8 mouse cellular contexts compared by ENCODE assay signal in genomic region chr6:113047016-113047746, GRCm38 (mm10). TPM values are rescaled to one million over a fixed set of nuclear protein-coding genes. Genes with fewer than 3 reads are reported as not detected.
DNase-seq lines count a peak whose midpoint lies in the region; ATAC-seq lines count a peak whose summit lies in the region.

No protein-coding gene starts in this region.

- no peaks in the 10 kb centered on the region; the same call in 1 of the 2 replicates for H3K4me1 ChIP-seq in forebrain, embryonic 11.5 days (replicated peaks; ENCODE audit: control insufficient read depth, insufficient read depth, low read length)

- H3K27me3 ChIP-seq in forebrain, embryonic 11.5 days (ENCODE audit: control insufficient read depth, insufficient read depth, low read length), result no peaks in the 10 kb centered on the region
- no peaks in the 10 kb centered on the region for H3K27me3 ChIP-seq in splenic B cell, adult 2 months (ENCODE audit: control insufficient read depth, insufficient read depth, low read length, poor library complexity, severe bottlenecking)

- intact Hi-C loops in left cerebral cortex, postnatal 10 days (cut with DNase I), result no loop called here

- no peak overlapping the region for H3K27ac ChIP-seq in forebrain, embryonic 11.5 days (ENCODE audit: low read depth, low read length)

- peak; percentile 4 to 7 for DNase-seq in cerebellum, postnatal 10 days
- DNase-seq in cerebellum, adult 8-10 months, result no peak
- DNase-seq in CD4-positive helper T cell, adult 2 months (ENCODE audit: low read depth, low spot score), result peak; percentile 76
- DNase-seq in forebrain, embryonic 11.5 days (ENCODE audit: low spot score), result no peak
- DNase-seq in liver, result peak; percentile 32
- peak; percentile 72 for DNase-seq in splenic B cell, adult 2 months (ENCODE audit: low read depth, low spot score)
- DNase-seq in cerebellum, adult 9-10 months, result no peak
- DNase-seq in left cerebral cortex, postnatal 10 days (ENCODE audit: extremely low spot score in 1 of 2, low spot score in 2 of 2), result no peak

- peak overlapping the region; percentile 75; the same call in 1 of the 2 replicates for H3K9ac ChIP-seq in forebrain, embryonic 11.5 days (ENCODE audit: low read length)

- peaks cover 6% of the 10 kb centered on the region; the same call in 1 of the 2 replicates for H3K36me3 ChIP-seq in forebrain, embryonic 11.5 days (ENCODE audit: control insufficient read depth, insufficient read depth, low read length)
- peaks cover 10% of the 10 kb centered on the region for H3K36me3 ChIP-seq in splenic B cell, adult 2 months (ENCODE audit: control insufficient read depth, insufficient read depth, low read length, poor library complexity, severe bottlenecking)

- WGBS in forebrain, embryonic 11.5 days, result 74% methylated on average over 15 of the region's 15 CpGs

- no peak for ATAC-seq in forebrain, embryonic 11.5 days (replicated peaks; ENCODE audit: low FRiP score)

- peak overlapping the region; percentile 91 for H3K4me2 ChIP-seq in forebrain, embryonic 11.5 days (ENCODE audit: low read depth, low read length, severe bottlenecking)

- H3K9me3 ChIP-seq in forebrain, embryonic 11.5 days (ENCODE audit: control insufficient read depth, low read length), result no peaks in the 10 kb centered on the region

- peak overlapping the region; percentile 80 for H3K4me3 ChIP-seq in forebrain, embryonic 11.5 days (ENCODE audit: low read depth, low read length)

RNA-seq across cellular contexts. Expression of gene Thumpd3, which starts 1.2 kb away (rescaled TPM):
- 54.8 and 58.6 TPM in 2 replicates for polyA plus RNA-seq in forebrain, embryonic 11.5 days (2014; fragmentation: Nextera tagmentation; extraction: Ambion mirVana)
- 10 to 100 TPM; 30.8 to 31.7 TPM for total RNA-seq in left cerebral cortex, postnatal 10 days (2021)

RNA-seq across cellular contexts. Expression of gene Setd5, which starts 30.0 kb away (rescaled TPM):
- polyA plus RNA-seq in forebrain, embryonic 11.5 days (2014; fragmentation: Nextera tagmentation; extraction: Ambion mirVana), result 88.6 and 92.3 TPM in 2 replicates
- total RNA-seq in left cerebral cortex, postnatal 10 days (2021), result 100 to 1,000 TPM; 133 to 135 TPM

Comparison
In these comparisons a context has a peak if more than half of its experiments do, and no peak if none do; other contexts are left out.
1. DNase-seq: peak in cerebellum, postnatal 10 days (2 of 2), CD4-positive helper T cell, adult 2 months (single experiment), liver (single experiment) and splenic B cell, adult 2 months (single experiment); none in cerebellum, adult 8-10 months (single experiment), forebrain, embryonic 11.5 days (single experiment), cerebellum, adult 9-10 months (single experiment) and left cerebral cortex, postnatal 10 days (0 of 2).